Mouse (Mus musculus) CH12.LX (cell line): ENCODE results near the gene Wdr62. TPM values are rescaled to one million over a fixed set of nuclear protein-coding genes. Genes with fewer than 3 reads are reported as not detected.

Experiments used
- DNase-seq: peaks from one replicate; pipeline ENCODE4 v3.0.0-alpha.2; 2013; ENCODE audit errors: extremely low read depth
- H3K27ac ChIP-seq: 2 replicates; pipeline ENCODE4 v1.5.1; 2012; ENCODE audit warnings: low read depth, mild to moderate bottlenecking, control low read depth, moderate library complexity; ENCODE audit not compliant: insufficient read depth
- H3K27me3 ChIP-seq: replicated peaks from 2 replicates; pipeline ENCODE3; 2012; ENCODE audit warnings: inconsistent platforms
- H3K36me3 ChIP-seq, 2 experiments: replicated peaks in 1 of 2; 2 replicates each; pipeline versions ENCODE3 to v1.6.1; 2012; ENCODE audit warnings: inconsistent platforms in 1 of 2, low read length in 1 of 2, mild to moderate bottlenecking in 1 of 2, mixed read lengths in 1 of 2, moderate library complexity in 1 of 2; ENCODE audit not compliant: control insufficient read depth in 1 of 2, insufficient read depth in 1 of 2
- H3K4me1 ChIP-seq, 2 experiments: 2 replicates each; pipeline ENCODE4 v1.6.1; 2012; ENCODE audit warnings: inconsistent platforms in 1 of 2, moderate library complexity in 1 of 2; ENCODE audit not compliant: insufficient read depth in 2 of 2, control insufficient read depth in 1 of 2
- H3K4me2 ChIP-seq: 2 replicates; pipeline ENCODE4 v1.6.1; 2012; ENCODE audit warnings: low read depth, mild to moderate bottlenecking, control low read depth; ENCODE audit not compliant: poor library complexity, insufficient read depth, severe bottlenecking
- H3K4me3 ChIP-seq, 3 experiments: fragments of 150-350 bp in 1 of 3; sonication (generic) in 1 of 3; replicated peaks in 1 of 3; 2 replicates each; pipeline versions ENCODE3 to v1.5.1; 2011 to 2012; ENCODE audit warnings: low read depth in 2 of 3, low read length in 2 of 3, mild to moderate bottlenecking in 2 of 3, moderate library complexity in 2 of 3, control low read depth in 1 of 3, improper control_type of control experiment in 1 of 3, inconsistent platforms in 1 of 3, mixed read lengths in 1 of 3; ENCODE audit not compliant: poor library complexity in 1 of 3
- H3K79me2 ChIP-seq: replicated peaks from 2 replicates; pipeline ENCODE4 v1.6.1; 2012; ENCODE audit warnings: mild to moderate bottlenecking, moderate library complexity; ENCODE audit not compliant: control insufficient read depth, poor library complexity, insufficient read depth, severe bottlenecking; ENCODE audit errors: extremely low read depth
- H3K9ac ChIP-seq: 2 replicates; pipeline ENCODE4 v1.6.1; 2012; ENCODE audit warnings: low read depth, mild to moderate bottlenecking, control low read depth, moderate library complexity; ENCODE audit not compliant: insufficient read depth
- H3K9me3 ChIP-seq: replicated peaks from 2 replicates; pipeline ENCODE3; 2012; ENCODE audit warnings: low read length, inconsistent platforms, mixed read lengths
- GABPA ChIP-seq: IDR thresholded peaks from 2 replicates; pipeline ENCODE4 v1.6.1; 2012; ENCODE audit warnings: low read depth, low read length, improper control_type of control experiment, inconsistent platforms; ENCODE audit not compliant: insufficient replicate concordance
- IRF4 ChIP-seq: IDR thresholded peaks from 2 replicates; pipeline ENCODE4 v1.6.1; 2014; ENCODE audit warnings: low read depth, mild to moderate bottlenecking, inconsistent platforms, low read length, improper control_type of control experiment
- MAX ChIP-seq: IDR thresholded peaks from 2 replicates; pipeline ENCODE4 v1.6.1; 2011; ENCODE audit warnings: low read length, improper control_type of control experiment
- MEF2A ChIP-seq: IDR thresholded peaks from 2 replicates; pipeline ENCODE4 v1.6.1; 2014; ENCODE audit warnings: low read depth, mild to moderate bottlenecking, inconsistent platforms, low read length, improper control_type of control experiment, borderline replicate concordance
- PAX5 ChIP-seq: IDR thresholded peaks from 2 replicates; pipeline ENCODE4 v1.6.1; 2012; ENCODE audit warnings: low read length, inconsistent platforms, mixed read lengths
- RAD21 ChIP-seq: IDR thresholded peaks from 2 replicates; pipeline ENCODE4 v1.6.1; 2011; ENCODE audit warnings: low read depth, mild to moderate bottlenecking, low read length, improper control_type of control experiment, moderate library complexity
- SIN3A ChIP-seq: IDR thresholded peaks from 2 replicates; pipeline ENCODE4 v1.6.1; 2012; ENCODE audit warnings: low read length, improper control_type of control experiment, inconsistent platforms
- UBTF ChIP-seq: IDR thresholded peaks from 2 replicates; pipeline ENCODE4 v1.6.1; 2012; ENCODE audit warnings: low read depth, mild to moderate bottlenecking, inconsistent platforms, low read length, improper control_type of control experiment, moderate library complexity
- ZMIZ1 ChIP-seq: IDR thresholded peaks from 2 replicates; pipeline ENCODE4 v1.6.1; 2012; ENCODE audit warnings: low read depth, mild to moderate bottlenecking, inconsistent platforms, low read length, improper control_type of control experiment
- dilution Hi-C: fragments of 300-500 bp; cut with MboI; formaldehyde crosslinking; loops from 2 replicates; pipeline ENCODE4 v1.14.3; 2020; ENCODE audit warnings: low sequenced_read_pairs; ENCODE audit not compliant: extremely low pct_unique_long_range_greater_than_20kb, extremely low pct_ligation_motif_present
- in situ Hi-C: fragments of 300-500 bp; cut with MboI; formaldehyde crosslinking; loops from 3 replicates; pipeline ENCODE4 v1.14.3; 2019; ENCODE audit warnings: low sequenced_read_pairs, low pct_ligation_motif_present, low pct_unique_long_range_greater_than_20kb, mixed read lengths
- polyA plus RNA-seq: library from polyadenylated mRNA; unstranded; fragments of >175 nt; gene quantifications from 2 replicates; pipeline ENCODE4 v1.2.1, GENCODE M21; 2012; ENCODE audit warnings: low read depth; ENCODE audit not compliant: insufficient read length
- total RNA-seq, 2 experiments: library from RNA; depleted of rRNA; stranded (reverse); fragments of 300-350 nt in 1 of 2; fragments of >200 nt in 1 of 2; gene quantifications; 2 replicates each; pipeline ENCODE4 v1.2.3; 2012 to 2014

Wdr62 gene
- total and polyA plus RNA-seq, 3 experiments = 2.3 to 19.7 (median 5.3) TPM

DNA sequence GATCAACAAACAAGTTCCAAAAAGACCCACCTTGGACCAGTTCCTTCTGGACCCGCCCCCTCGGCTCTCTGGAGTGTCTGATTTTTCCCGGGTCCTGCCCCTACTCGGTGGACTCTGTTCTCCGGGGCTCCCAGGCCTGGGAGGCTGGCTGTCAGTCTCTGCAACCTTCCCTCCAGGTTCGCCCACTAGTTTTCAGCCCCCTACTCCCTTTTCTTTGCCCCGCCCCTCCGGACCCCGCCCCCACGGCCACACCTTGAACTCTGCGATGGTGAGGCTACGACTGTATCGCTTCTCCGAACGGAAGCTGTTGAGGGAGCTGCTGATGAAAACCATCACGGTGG is 48.9 kb downstream of the Wdr62 start:
- no peak for TF ChIP-seq UBTF
- no peak for TF ChIP-seq PAX5
- TF ChIP-seq RAD21 = no peak
- TF ChIP-seq SIN3A = peak; percentile 71; the same call in 1 of the 2 replicates
- Histone ChIP-seq H3K9ac (peak overlapping the region; percentile 45), H3K36me3 (peaks cover 29 to 52% of the 10 kb centered on the region in 2 experiments), H3K79me2 (no peaks in the 10 kb centered on the region), H3K9me3 (no peaks in the 10 kb centered on the region), H3K4me3 (peak overlapping the region; percentile 66 to 79 (median 69)), H3K27ac (no peak overlapping the region), H3K27me3 (no peaks in the 10 kb centered on the region), H3K4me2 (peak overlapping the region; percentile 64), H3K4me1 (peaks cover 12 to 41% of the 10 kb centered on the region in 2 experiments)
- in situ Hi-C loops = no loop called here
- DNase-seq = no peak
- dilution Hi-C loops = no loop called here

DNA sequence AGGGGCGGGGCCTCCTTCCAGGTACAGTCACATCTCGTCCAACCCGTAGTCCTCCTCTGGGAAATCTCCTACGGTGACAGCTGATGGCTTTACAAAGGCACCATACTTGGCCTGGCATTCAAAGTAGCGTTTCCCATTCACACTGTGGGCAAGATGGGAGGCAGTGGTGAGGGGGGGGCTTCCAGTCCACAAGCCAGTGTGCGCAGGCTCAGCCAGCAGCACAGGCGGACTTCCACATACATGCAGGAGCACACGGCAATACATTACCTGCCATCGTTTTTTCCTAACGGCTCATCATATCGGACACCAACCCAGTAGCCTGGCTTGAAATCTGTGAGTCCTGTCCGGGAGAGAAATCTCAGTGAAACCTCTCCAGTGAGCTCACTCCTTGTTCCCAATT is 56.0 kb downstream of the Wdr62 start:
- no peak overlapping the region for H3K9ac ChIP-seq
- peaks cover 2% of the 10 kb centered on the region for H3K9me3 ChIP-seq
- H3K4me1 ChIP-seq = peaks cover 6 to 9% of the 10 kb centered on the region in 2 experiments
- dilution Hi-C loops (no loop called here), in situ Hi-C loops (no loop called here)
- no peak for DNase-seq
- no peaks in the 10 kb centered on the region for H3K79me2 ChIP-seq
- no peaks in the 10 kb centered on the region for H3K27me3 ChIP-seq
- no peak overlapping the region for H3K4me3 ChIP-seq
- peaks cover 31 to 54% of the 10 kb centered on the region in 2 experiments for H3K36me3 ChIP-seq
- no peak overlapping the region for H3K4me2 ChIP-seq
- H3K27ac ChIP-seq = no peak overlapping the region
- TF ChIP-seq MEF2A (no peak), GABPA (no peak), PAX5 (no peak)

GRCm38 (mm10) chr7:30222205-30222604 is 58.0 kb downstream of the Wdr62 start:
- peaks cover 2% of the 10 kb centered on the region for H3K9me3 ChIP-seq
- in situ Hi-C loops = no loop called here
- H3K36me3 ChIP-seq = peaks cover 26 to 38% of the 10 kb centered on the region in 2 experiments
- no peak for DNase-seq
- no peak overlapping the region for H3K4me3 ChIP-seq
- no peaks in the 10 kb centered on the region for H3K79me2 ChIP-seq
- no peaks in the 10 kb centered on the region for H3K27me3 ChIP-seq
- H3K4me1 ChIP-seq = peaks cover 11 to 14% of the 10 kb centered on the region in 2 experiments
- H3K27ac ChIP-seq = no peak overlapping the region
- no peak for TF ChIP-seq ZMIZ1
- no peak for TF ChIP-seq MAX
- TF ChIP-seq IRF4 = no peak
- no peak overlapping the region for H3K9ac ChIP-seq
- dilution Hi-C loops = no loop called here
- no peak overlapping the region for H3K4me2 ChIP-seq
